Mouse (Mus musculus): Measurements from ENCODE around the gene Dcn.

DNA sequence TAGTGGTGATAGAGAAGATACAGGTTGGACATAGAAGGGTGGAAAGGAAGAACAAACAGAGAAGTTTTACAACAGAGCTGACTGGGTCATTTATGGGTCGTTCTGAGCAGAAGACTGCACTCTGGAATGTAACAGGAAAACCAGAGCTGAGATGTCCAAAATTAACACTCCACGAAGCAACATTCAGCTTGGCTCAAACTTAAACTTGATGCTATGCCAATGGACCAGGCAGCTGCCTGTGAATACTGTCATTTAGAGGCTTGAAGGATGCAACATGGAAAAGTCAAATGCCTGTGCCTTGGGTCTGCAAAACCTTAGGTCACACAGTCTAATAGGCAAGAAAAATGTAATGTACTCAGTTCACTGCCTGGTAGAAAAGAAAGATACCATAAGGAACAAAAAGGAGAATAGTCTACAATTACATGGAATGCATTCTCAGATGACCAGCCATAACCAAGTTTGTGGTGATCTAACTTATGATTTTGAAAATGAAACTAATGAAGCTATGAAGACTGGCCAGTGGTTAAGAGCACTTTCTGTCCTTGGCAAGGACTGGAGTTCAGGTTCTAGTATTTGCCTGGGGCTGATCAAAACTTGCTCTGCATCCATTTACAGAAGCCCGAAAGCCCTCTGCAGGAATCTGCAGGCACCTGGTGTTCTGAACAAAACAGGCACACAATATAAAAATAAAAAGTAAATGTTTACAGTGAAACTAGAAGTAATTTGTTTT lies 9.8 kb upstream of the Dcn start:
- TF ChIP-seq CTCF (IDR thresholded peaks at IDR 0.05; ENCODE audit: low read depth, low read length) (no peak), GATA1 (IDR thresholded peaks at IDR 0.05; ENCODE audit: borderline replicate concordance, low read length) (no peak), GATA2 (IDR thresholded peaks at IDR 0.05; ENCODE audit: borderline replicate concordance, low read depth, low read length) (no peak), POLR2AphosphoS5 (IDR thresholded peaks at IDR 0.05; ENCODE audit: insufficient replicate concordance, low read depth, low read length) (no peak), TAL1 (conservative IDR thresholded peaks at IDR 0.05; ENCODE audit: low read depth, low read length) (no peak)

All from G1E (cell line).